Mouse (Mus musculus) bone marrow, adult 2 months (tissue): ENCODE data around the gene Elk4.

Experiments used
- CTCF ChIP-seq: fragments of 200-500 bp; IDR thresholded peaks from 2 replicates; pipeline ENCODE4 v1.5.1; 2011; ENCODE audit warnings: low read length, control low read depth; ENCODE audit not compliant: control insufficient read depth, insufficient read depth
- POLR2A ChIP-seq: fragments of 200-500 bp; IDR thresholded peaks from 2 replicates; pipeline ENCODE4 v1.6.1; 2011; ENCODE audit warnings: low read depth, mild to moderate bottlenecking, control low read depth, low read length, borderline replicate concordance; ENCODE audit not compliant: control insufficient read depth

- TF ChIP-seq CTCF (no peak), POLR2A (no peak)
These were observed 40.1 kb upstream of the Elk4 start for GRCm38 (mm10) chr1:131967336-131967735.
